8 mouse cellular contexts compared by ENCODE assay signal in the genomic region with DNA sequence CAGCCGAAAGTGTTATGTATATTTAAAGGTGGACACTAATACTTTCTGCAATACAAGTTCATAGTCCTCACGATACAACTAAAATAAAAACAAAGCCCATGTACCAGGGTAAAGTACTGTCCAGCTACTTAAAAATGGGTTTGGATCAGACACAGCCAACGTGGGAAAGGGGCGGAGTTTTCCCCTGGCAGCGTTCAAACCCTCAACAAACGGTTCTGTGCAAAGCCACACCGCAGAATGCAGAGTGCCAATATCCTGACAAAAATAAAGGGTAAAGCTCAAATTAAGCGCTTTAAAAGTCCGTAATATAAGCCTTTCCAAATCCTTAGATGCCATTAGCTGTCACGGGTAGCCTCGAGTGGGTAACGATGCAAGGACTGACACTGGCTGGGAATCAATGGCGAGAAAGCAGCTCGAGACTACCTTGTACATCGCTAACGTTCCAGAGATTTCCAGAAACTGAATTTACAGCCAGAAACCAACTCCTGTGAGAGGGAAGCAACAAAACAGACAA.
DNase-seq lines count a peak whose midpoint lies in the region; ATAC-seq lines count a peak whose summit lies in the region.

No protein-coding gene starts in this region.

- WGBS in heart, embryonic 10.5 days, result 12% methylated on average over 16 of the region's 16 CpGs
- WGBS in embryonic facial prominence, embryonic 14.5 days, result 5% methylated on average over 16 of the region's 16 CpGs
- WGBS in hindbrain, embryonic 10.5 days, result 14% methylated on average over 16 of the region's 16 CpGs
- WGBS in midbrain, embryonic 14.5 days, result 8% methylated on average over 16 of the region's 16 CpGs

- peak; percentile 7 for ATAC-seq in embryonic facial prominence, embryonic 14.5 days (ENCODE audit: low read depth)
- peak; percentile 51 for ATAC-seq in midbrain, embryonic 14.5 days (ENCODE audit: low FRiP score, low TSS enrichment)

- no peaks in the 10 kb centered on the region for H3K27me3 ChIP-seq in heart, embryonic 10.5 days (ENCODE audit: insufficient read depth, poor library complexity, severe bottlenecking)
- H3K27me3 ChIP-seq in embryonic facial prominence, embryonic 14.5 days (replicated peaks; ENCODE audit: control insufficient read depth, insufficient read depth, low read length), result no peaks in the 10 kb centered on the region
- no peaks in the 10 kb centered on the region for H3K27me3 ChIP-seq in hindbrain, embryonic 10.5 days (ENCODE audit: insufficient read depth, poor library complexity, severe bottlenecking)
- no peaks in the 10 kb centered on the region for H3K27me3 ChIP-seq in midbrain, embryonic 14.5 days (ENCODE audit: control insufficient read depth, insufficient read depth, low read length)

- H3K9ac ChIP-seq in embryonic facial prominence, embryonic 14.5 days (ENCODE audit: low read depth, low read length), result peak overlapping the region; percentile 75
- H3K9ac ChIP-seq in midbrain, embryonic 14.5 days (replicated peaks; ENCODE audit: low read length), result peak overlapping the region; percentile 70

- DNase-seq in heart, embryonic 10.5 days (ENCODE audit: low spot score), result no peak
- no peak for DNase-seq in heart, adult 9 months (ENCODE audit: low spot score in 2 of 2)
- peak; percentile 58 for DNase-seq in MEL-GATA-1-ER (ENCODE audit: extremely low read depth, low read depth)
- DNase-seq in embryonic facial prominence, embryonic 14.5 days (ENCODE audit: low spot score), result peak; percentile 79
- no peak for DNase-seq in hindbrain, embryonic 10.5 days (ENCODE audit: low spot score)
- peak; percentile 66 for DNase-seq in liver
- peak; percentile 80 for DNase-seq in midbrain, embryonic 14.5 days
- DNase-seq in yolk sac, embryonic 10.5 days (ENCODE audit: low spot score), result no peak

- H3K36me3 ChIP-seq in heart, embryonic 10.5 days, result no peaks in the 10 kb centered on the region
- H3K36me3 ChIP-seq in embryonic facial prominence, embryonic 14.5 days (ENCODE audit: control insufficient read depth, insufficient read depth, low read length), result no peaks in the 10 kb centered on the region
- H3K36me3 ChIP-seq in hindbrain, embryonic 10.5 days, result no peaks in the 10 kb centered on the region
- no peaks in the 10 kb centered on the region for H3K36me3 ChIP-seq in midbrain, embryonic 14.5 days (ENCODE audit: control insufficient read depth, insufficient read depth, low read length)

- peak overlapping the region; percentile 67 for H3K4me3 ChIP-seq in heart, embryonic 10.5 days
- H3K4me3 ChIP-seq in embryonic facial prominence, embryonic 14.5 days (ENCODE audit: low read depth, low read length), result peak overlapping the region; percentile 55
- peak overlapping the region; percentile 59 for H3K4me3 ChIP-seq in hindbrain, embryonic 10.5 days
- H3K4me3 ChIP-seq in midbrain, embryonic 14.5 days (replicated peaks; ENCODE audit: low read depth, low read length), result peak overlapping the region; percentile 56

- H3K27ac ChIP-seq in heart, embryonic 10.5 days, result peak overlapping the region; percentile 95
- H3K27ac ChIP-seq in embryonic facial prominence, embryonic 14.5 days (replicated peaks; ENCODE audit: low read depth, low read length), result peak overlapping the region; percentile 99
- H3K27ac ChIP-seq in hindbrain, embryonic 10.5 days, result peak overlapping the region; percentile 95
- H3K27ac ChIP-seq in midbrain, embryonic 14.5 days (replicated peaks; ENCODE audit: low read depth, low read length), result peak overlapping the region; percentile 95

- no peaks in the 10 kb centered on the region for H3K9me3 ChIP-seq in heart, embryonic 10.5 days
- H3K9me3 ChIP-seq in embryonic facial prominence, embryonic 14.5 days (ENCODE audit: control insufficient read depth, low read length), result no peaks in the 10 kb centered on the region
- H3K9me3 ChIP-seq in hindbrain, embryonic 10.5 days, result no peaks in the 10 kb centered on the region
- H3K9me3 ChIP-seq in midbrain, embryonic 14.5 days (ENCODE audit: control insufficient read depth, low read length), result no peaks in the 10 kb centered on the region

- H3K4me1 ChIP-seq in heart, embryonic 10.5 days, result peaks cover 4% of the 10 kb centered on the region
- H3K4me1 ChIP-seq in embryonic facial prominence, embryonic 14.5 days (ENCODE audit: control insufficient read depth, insufficient read depth, low read length), result peaks cover 12% of the 10 kb centered on the region
- peaks cover 16% of the 10 kb centered on the region for H3K4me1 ChIP-seq in hindbrain, embryonic 10.5 days (replicated peaks)
- peaks cover 10% of the 10 kb centered on the region for H3K4me1 ChIP-seq in midbrain, embryonic 14.5 days (ENCODE audit: control insufficient read depth, insufficient read depth, low read length)

- peak overlapping the region; percentile 65 for H3K4me2 ChIP-seq in embryonic facial prominence, embryonic 14.5 days (ENCODE audit: low read depth, low read length)
- peak overlapping the region; percentile 68 for H3K4me2 ChIP-seq in midbrain, embryonic 14.5 days (ENCODE audit: low read length)

Comparison
In these comparisons a context has a peak if more than half of its experiments do, and no peak if none do; other contexts are left out.
1. DNase-seq: peak in MEL-GATA-1-ER (single experiment), embryonic facial prominence, embryonic 14.5 days (single experiment), liver (single experiment) and midbrain, embryonic 14.5 days (single experiment); none in heart, embryonic 10.5 days (single experiment), heart, adult 9 months (0 of 2), hindbrain, embryonic 10.5 days (single experiment) and yolk sac, embryonic 10.5 days (single experiment).
2. Peak in every context shown above with its lines, with median percentiles within 50 percentile points of each other: H3K27ac ChIP-seq and H3K4me3 ChIP-seq.